Mouse (Mus musculus) E14TG2a.4 (cell line): Measurements from ENCODE around the gene Arhgap32.

Experiments
- H3K27me3 ChIP-seq: 2 replicates; pipeline ENCODE4 v1.6.1; 2014; ENCODE audit warnings: low read length, control low read depth; ENCODE audit not compliant: insufficient read depth
- H3K36me3 ChIP-seq: 2 replicates; pipeline ENCODE4 v1.6.1; 2014; ENCODE audit warnings: low read length, control low read depth; ENCODE audit not compliant: insufficient read depth
- H3K4me1 ChIP-seq: replicated peaks from 2 replicates; pipeline ENCODE4 v1.6.1; 2014; ENCODE audit warnings: low read depth, low read length, control low read depth
- H3K4me3 ChIP-seq: replicated peaks from 2 replicates; pipeline ENCODE4 v1.5.1; 2014; ENCODE audit warnings: mild to moderate bottlenecking, low read length
- H3K9me3 ChIP-seq: 2 replicates; pipeline ENCODE4 v1.6.1; 2014; ENCODE audit warnings: low read length, control low read depth
- CTCF ChIP-seq: conservative IDR thresholded peaks from 2 replicates; pipeline ENCODE4 v1.5.1; 2014; ENCODE audit warnings: low read length
- NANOG ChIP-seq: IDR thresholded peaks from 2 replicates; pipeline ENCODE4 v1.6.1; 2014; ENCODE audit warnings: borderline replicate concordance, low read length, mixed read lengths
- POU5F1 ChIP-seq: IDR thresholded peaks from 2 replicates; pipeline ENCODE4 v1.6.1; 2014; ENCODE audit warnings: low read length, borderline replicate concordance

The Arhgap32 gene

GRCm38 (mm10) chr9:32223739-32224529 is 108.0 kb downstream of the Arhgap32 start:
- H3K36me3 ChIP-seq, result no peaks in the 10 kb centered on the region
- peaks cover 47% of the 10 kb centered on the region for H3K4me1 ChIP-seq
- H3K27me3 ChIP-seq, result no peaks in the 10 kb centered on the region
- no peaks in the 10 kb centered on the region for H3K9me3 ChIP-seq
- TF ChIP-seq NANOG, result no peak
- TF ChIP-seq POU5F1, result no peak
- no peak for TF ChIP-seq CTCF
- H3K4me3 ChIP-seq, result peak overlapping the region; percentile 41; the same call in 1 of the 2 replicates

GRCm38 (mm10) chr9:32224937-32225336 is 109.0 kb downstream of the Arhgap32 start:
- Histone ChIP-seq H3K27me3 (no peaks in the 10 kb centered on the region), H3K9me3 (no peaks in the 10 kb centered on the region), H3K4me1 (peaks cover 45% of the 10 kb centered on the region), H3K4me3 (no peak overlapping the region), H3K36me3 (no peaks in the 10 kb centered on the region)
- no peak for TF ChIP-seq POU5F1

GRCm38 (mm10) chr9:32225584-32225983 is 109.6 kb downstream of the Arhgap32 start:
- Histone ChIP-seq H3K4me1 (peaks cover 45% of the 10 kb centered on the region), H3K27me3 (no peaks in the 10 kb centered on the region), H3K4me3 (no peak overlapping the region), H3K36me3 (no peaks in the 10 kb centered on the region), H3K9me3 (no peaks in the 10 kb centered on the region)
- TF ChIP-seq CTCF (no peak), NANOG (no peak), POU5F1 (no peak)

- peaks cover 34% of the 10 kb centered on the region for H3K4me1 ChIP-seq
- no peak for TF ChIP-seq POU5F1
- TF ChIP-seq NANOG, result no peak
- no peak for TF ChIP-seq CTCF
- H3K36me3 ChIP-seq, result no peaks in the 10 kb centered on the region
- H3K27me3 ChIP-seq, result no peaks in the 10 kb centered on the region
- no peaks in the 10 kb centered on the region for H3K9me3 ChIP-seq
- H3K4me3 ChIP-seq, result no peak overlapping the region
Observed at GRCm38 (mm10) chr9:32227034-32227433, 111.1 kb downstream of the Arhgap32 start.

GRCm38 (mm10) chr9:32233593-32233992 is 117.7 kb downstream of the Arhgap32 start:
- Histone ChIP-seq H3K27me3 (no peaks in the 10 kb centered on the region), H3K4me1 (peaks cover 20% of the 10 kb centered on the region), H3K4me3 (no peak overlapping the region), H3K36me3 (peaks cover under 1% of the 10 kb centered on the region; the same call in 1 of the 2 replicates), H3K9me3 (no peaks in the 10 kb centered on the region)
- TF ChIP-seq POU5F1 (no peak), CTCF (no peak), NANOG (no peak)

- Histone ChIP-seq H3K9me3 (no peaks in the 10 kb centered on the region), H3K27me3 (no peaks in the 10 kb centered on the region), H3K4me1 (peaks cover 20% of the 10 kb centered on the region), H3K4me3 (no peak overlapping the region), H3K36me3 (peaks cover 11% of the 10 kb centered on the region)
- TF ChIP-seq NANOG, result no peak
- no peak for TF ChIP-seq POU5F1
- TF ChIP-seq CTCF, result no peak
Observed at GRCm38 (mm10) chr9:32234767-32235489, 119.0 kb downstream of the Arhgap32 start.

GRCm38 (mm10) chr9:32238899-32239298 is 123.0 kb downstream of the Arhgap32 start:
- Histone ChIP-seq H3K9me3 (no peaks in the 10 kb centered on the region), H3K27me3 (no peaks in the 10 kb centered on the region), H3K4me3 (no peak overlapping the region), H3K4me1 (peaks cover 15% of the 10 kb centered on the region), H3K36me3 (peaks cover 25% of the 10 kb centered on the region)
- TF ChIP-seq NANOG (no peak), POU5F1 (no peak), CTCF (no peak)

GRCm38 (mm10) chr9:32239427-32239826 is 123.5 kb downstream of the Arhgap32 start:
- Histone ChIP-seq H3K9me3 (no peaks in the 10 kb centered on the region), H3K36me3 (peaks cover 25% of the 10 kb centered on the region), H3K4me1 (peaks cover 14% of the 10 kb centered on the region), H3K4me3 (no peak overlapping the region), H3K27me3 (no peaks in the 10 kb centered on the region)
- TF ChIP-seq CTCF (no peak), NANOG (no peak), POU5F1 (no peak)
